Comparison of ENCODE assay signal across 11 mouse cellular contexts in genomic region chr6:125222146-125222545, GRCm38 (mm10). TPM values are rescaled to one million over a fixed set of nuclear protein-coding genes. Genes with fewer than 3 reads are reported as not detected.
A peak's percentile ranks its signal among the peaks of the same experiment; 100 is the strongest.
DNase-seq lines count a peak whose midpoint lies in the region; ATAC-seq and TF ChIP-seq lines count a peak whose summit lies in the region.
"Had no signal": no experiment of that assay in that cellular context is flagged by ENCODE, and none has a peak within 500 bp of the region (broad histone marks: within the 10 kb centered on the region; RNA-seq: fewer than 3 reads in every experiment).

No protein-coding gene starts in this region.

- peak; percentile 39 for DNase-seq in kidney, adult 2 months
- no peak for DNase-seq in kidney, adult 18-20 months
- DNase-seq in lung, postnatal 25 days (ENCODE audit: low spot score) = peak; percentile 74
- peak; percentile 61 to 76 for DNase-seq in spleen, postnatal 4 days (ENCODE audit: low spot score in 2 of 2)
- no peak for DNase-seq in ovary, postnatal 10 days (ENCODE audit: low spot score)
- DNase-seq in gastrocnemius, postnatal 25 days = no peak
- no peak for DNase-seq in midbrain, embryonic 11.5 days (ENCODE audit: low spot score, missing footprints)
- DNase-seq: forebrain, postnatal 0 days had no signal

- WGBS in kidney, adult 2 months = 59% methylated on average over 2 of the region's 2 CpGs
- WGBS in midbrain, embryonic 11.5 days = 83% methylated on average over 2 of the region's 2 CpGs

- no peaks in the 10 kb centered on the region for H3K4me1 ChIP-seq in kidney, adult 2 months (ENCODE audit: control insufficient read depth, insufficient read depth, low read length)
- H3K4me1 ChIP-seq in midbrain, embryonic 11.5 days (ENCODE audit: control insufficient read depth, insufficient read depth, low read length) = no peaks in the 10 kb centered on the region

- TF ChIP-seq POLR2A in kidney, adult 2 months (IDR thresholded peaks at IDR 0.05; ENCODE audit: low read depth, low read length) = no peak

- H3K4me3 ChIP-seq in kidney, adult 2 months (ENCODE audit: insufficient read depth, low read depth, low read length) = no peak overlapping the region
- no peak overlapping the region for H3K4me3 ChIP-seq in midbrain, embryonic 11.5 days (ENCODE audit: low read depth, low read length)
- H3K4me3 ChIP-seq: heart, adult 2 months; megakaryocyte, embryonic 14.5 days had no signal

- H3K9me3 ChIP-seq in midbrain, embryonic 11.5 days (ENCODE audit: control insufficient read depth, low read length) = no peaks in the 10 kb centered on the region
- H3K9me3 ChIP-seq: megakaryocyte, embryonic 14.5 days had no signal

- no peak overlapping the region for H3K4me2 ChIP-seq in midbrain, embryonic 11.5 days

- ATAC-seq in CD4-positive, CD25-positive, alpha-beta regulatory T cell, adult 4 months = peak; percentile 92
- no peak for ATAC-seq in midbrain, embryonic 11.5 days (ENCODE audit: low FRiP score)
- ATAC-seq: forebrain, postnatal 0 days had no signal

- H3K36me3 ChIP-seq in kidney, adult 2 months (ENCODE audit: control insufficient read depth, insufficient read depth, low read length) = no peaks in the 10 kb centered on the region; the same call in 1 of the 2 replicates
- H3K36me3 ChIP-seq in midbrain, embryonic 11.5 days (ENCODE audit: control insufficient read depth, insufficient read depth, low read length) = no peaks in the 10 kb centered on the region

- TF ChIP-seq CTCF in kidney, adult 2 months (conservative IDR thresholded peaks at IDR 0.05; ENCODE audit: insufficient read depth, insufficient read length, low read depth, low read length) = no peak

- H3K9ac ChIP-seq in midbrain, embryonic 11.5 days (ENCODE audit: low read length) = no peak overlapping the region
- H3K9ac ChIP-seq: forebrain, postnatal 0 days had no signal

- H3K27ac ChIP-seq in kidney, adult 2 months (ENCODE audit: insufficient read depth, low read depth, low read length) = no peak overlapping the region
- H3K27ac ChIP-seq in midbrain, embryonic 11.5 days (ENCODE audit: low read depth, low read length) = no peak overlapping the region
- H3K27ac ChIP-seq: heart, adult 2 months had no signal

- no peaks in the 10 kb centered on the region for H3K27me3 ChIP-seq in kidney, adult 2 months (replicated peaks; ENCODE audit: control insufficient read depth, insufficient read depth, low read length)
- no peaks in the 10 kb centered on the region for H3K27me3 ChIP-seq in midbrain, embryonic 11.5 days (ENCODE audit: control insufficient read depth, insufficient read depth, low read length)
- H3K27me3 ChIP-seq: megakaryocyte, embryonic 14.5 days had no signal

RNA-seq across cellular contexts. Expression of gene Vamp1, which starts 6.8 kb away (rescaled TPM):
- polyA plus RNA-seq in kidney, adult 2 months (2012; rRNA removed) = 19.1 and 19.8 TPM in 2 replicates
- 10 to 100 TPM; 17.0 to 28.4 TPM for polyA plus RNA-seq in CD4-positive, CD25-positive, alpha-beta regulatory T cell, adult 4 months (2017; shearing (Covaris generic))
- total RNA-seq in gastrocnemius, postnatal 25 days (2021) = 10 to 100 TPM; 17.5 to 19.2 TPM
- polyA plus RNA-seq in midbrain, embryonic 11.5 days (2014; fragmentation: Nextera tagmentation; extraction: Ambion mirVana) = 1.3 and 1.4 TPM in 2 replicates

RNA-seq across cellular contexts. Expression of gene Tapbpl, which starts 9.5 kb away (rescaled TPM):
- polyA plus RNA-seq in kidney, adult 2 months (2012; rRNA removed) = 16.0 and 16.4 TPM in 2 replicates
- polyA plus RNA-seq in CD4-positive, CD25-positive, alpha-beta regulatory T cell, adult 4 months (2017; shearing (Covaris generic)) = 100 to 1,000 TPM in 1 of 2 experiments, 10 to 100 TPM in 1; 88.2 to 156 TPM
- total RNA-seq in gastrocnemius, postnatal 25 days (2021) = 1 to 10 TPM; 1.4 to 2.6 TPM
- 1.2 and 1.6 TPM in 2 replicates for polyA plus RNA-seq in midbrain, embryonic 11.5 days (2014; fragmentation: Nextera tagmentation; extraction: Ambion mirVana)

RNA-seq across cellular contexts. Expression of gene Cd27, which starts 14.7 kb away (rescaled TPM):
- 0.64 and 7.0 TPM in 2 replicates for polyA plus RNA-seq in kidney, adult 2 months (2012; rRNA removed)
- polyA plus RNA-seq in CD4-positive, CD25-positive, alpha-beta regulatory T cell, adult 4 months (2017; shearing (Covaris generic)) = 100 to 1,000 TPM; 638 to 724 TPM
- under 1 TPM; 0.43 to 0.51 TPM for total RNA-seq in gastrocnemius, postnatal 25 days (2021)
- polyA plus RNA-seq in midbrain, embryonic 11.5 days (2014; fragmentation: Nextera tagmentation; extraction: Ambion mirVana) = 0.62 and 0.93 TPM in 2 replicates
- total RNA-seq: forebrain, postnatal 0 days had no signal

RNA-seq across cellular contexts. Expression of gene Mrpl51, which starts 30.5 kb away (rescaled TPM):
- 102 and 110 TPM in 2 replicates for polyA plus RNA-seq in kidney, adult 2 months (2012; rRNA removed)
- 10 to 100 TPM; 67.5 to 77.7 TPM for polyA plus RNA-seq in CD4-positive, CD25-positive, alpha-beta regulatory T cell, adult 4 months (2017; shearing (Covaris generic))
- 100 to 1,000 TPM; 214 to 227 TPM for total RNA-seq in gastrocnemius, postnatal 25 days (2021)
- 200 and 208 TPM in 2 replicates for polyA plus RNA-seq in midbrain, embryonic 11.5 days (2014; fragmentation: Nextera tagmentation; extraction: Ambion mirVana)

RNA-seq across cellular contexts. Expression of gene Ncapd2, which starts 30.6 kb away (rescaled TPM):
- 15.6 and 18.7 TPM in 2 replicates for polyA plus RNA-seq in kidney, adult 2 months (2012; rRNA removed)
- polyA plus RNA-seq in CD4-positive, CD25-positive, alpha-beta regulatory T cell, adult 4 months (2017; shearing (Covaris generic)) = 10 to 100 TPM; 22.6 to 49.4 TPM
- total RNA-seq in gastrocnemius, postnatal 25 days (2021) = 10 to 100 TPM; 12.1 to 12.7 TPM
- polyA plus RNA-seq in midbrain, embryonic 11.5 days (2014; fragmentation: Nextera tagmentation; extraction: Ambion mirVana) = 127 and 140 TPM in 2 replicates

Comparison
In these comparisons a context has a peak if more than half of its experiments do, and no peak if none do; other contexts are left out.
1. DNase-seq: peak in kidney, adult 2 months (single experiment), lung, postnatal 25 days (single experiment) and spleen, postnatal 4 days (2 of 2); none in kidney, adult 18-20 months (single experiment), ovary, postnatal 10 days (single experiment), gastrocnemius, postnatal 25 days (single experiment) and midbrain, embryonic 11.5 days (single experiment).
2. RNA of gene Cd27, which starts 14.7 kb away (polyA plus RNA-seq): 638 to 724 TPM in CD4-positive, CD25-positive, alpha-beta regulatory T cell, adult 4 months; 0.64 to 7.0 TPM in kidney, adult 2 months and 0.62 to 0.93 TPM in midbrain, embryonic 11.5 days; every median in the first group is over 10 times any median in the second.